Mouse (Mus musculus) hindbrain, embryonic 15.5 days (tissue): ENCODE results near the gene Gpc5. TPM values are rescaled to one million over a fixed set of nuclear protein-coding genes. Genes with fewer than 3 reads are reported as not detected.

ENCODE experiments used
- ATAC-seq: fragments of 200-750 bp; cut with Nextera tagmentation; 2 replicates; pipeline ENCODE4 v1.8.0; 2017; ENCODE audit warnings: low read depth, moderate number of reproducible peaks, moderate TSS enrichment; ENCODE audit not compliant: low FRiP score
- H3K27ac ChIP-seq: fragments of 300-500 bp; sonication (generic); replicated peaks from 2 replicates; pipeline ENCODE4 v1.5.1; 2015; ENCODE audit warnings: mild to moderate bottlenecking, inconsistent platforms
- H3K27me3 ChIP-seq: fragments of 300-500 bp; sonication (generic); 2 replicates; pipeline ENCODE4 v1.6.1; 2015; ENCODE audit warnings: control low read depth, inconsistent platforms
- H3K36me3 ChIP-seq: fragments of 300-500 bp; sonication (generic); 2 replicates; pipeline ENCODE4 v1.6.1; 2015; ENCODE audit warnings: control low read depth, inconsistent platforms
- H3K4me1 ChIP-seq: fragments of 300-500 bp; sonication (generic); replicated peaks from 2 replicates; pipeline ENCODE4 v1.6.1; 2015; ENCODE audit warnings: control low read depth, inconsistent platforms
- H3K4me2 ChIP-seq: fragments of 300-500 bp; sonication (generic); 2 replicates; pipeline ENCODE4 v1.6.1; 2015; ENCODE audit warnings: moderate library complexity, mild to moderate bottlenecking, inconsistent platforms
- H3K4me3 ChIP-seq: fragments of 300-500 bp; sonication (generic); 2 replicates; pipeline ENCODE4 v1.5.1; 2015; ENCODE audit warnings: mild to moderate bottlenecking, inconsistent platforms
- H3K9ac ChIP-seq: fragments of 300-500 bp; sonication (generic); 2 replicates; pipeline ENCODE4 v1.6.1; 2015; ENCODE audit warnings: inconsistent platforms
- H3K9me3 ChIP-seq: fragments of 300-500 bp; sonication (generic); 2 replicates; pipeline ENCODE4 v1.6.1; 2016; ENCODE audit warnings: control low read depth, inconsistent platforms
- whole genome bisulfite sequencing: fragments of 180-500 bp; shearing (Covaris S2); methylation state at CpG from one replicate; pipeline ENCODE4 v1.1.7; 2015; 5-methylcytosine and 5-hydroxymethylcytosine counted together
- microRNA counts: library from miRNA; unstranded; fragments of <30 nt; microRNA quantifications from one replicate; lab custom pipeline; 2016
- microRNA-seq: library from miRNA; unstranded; fragments of <30 nt; microRNA quantifications from one replicate; pipeline ENCODE4, GENCODE M21; 2016
- polyA plus RNA-seq: library from polyadenylated mRNA; unstranded; fragments of >200 nt; fragmentation: Nextera tagmentation; extraction: Ambion mirVana; gene quantifications from 2 replicates; pipeline ENCODE4 v1.2.1, GENCODE M21; 2015

Gpc5 gene
- polyA plus RNA-seq, 1 experiment from 2014 or later: 9.8 TPM

- WGBS: 20% methylated on average over 1 of the region's 1 CpGs
- no peak overlapping the region for H3K9ac ChIP-seq
Measured at GRCm38 (mm10) chr14:116494285-116494850, 1402.4 kb downstream of the Gpc5 start.

DNA sequence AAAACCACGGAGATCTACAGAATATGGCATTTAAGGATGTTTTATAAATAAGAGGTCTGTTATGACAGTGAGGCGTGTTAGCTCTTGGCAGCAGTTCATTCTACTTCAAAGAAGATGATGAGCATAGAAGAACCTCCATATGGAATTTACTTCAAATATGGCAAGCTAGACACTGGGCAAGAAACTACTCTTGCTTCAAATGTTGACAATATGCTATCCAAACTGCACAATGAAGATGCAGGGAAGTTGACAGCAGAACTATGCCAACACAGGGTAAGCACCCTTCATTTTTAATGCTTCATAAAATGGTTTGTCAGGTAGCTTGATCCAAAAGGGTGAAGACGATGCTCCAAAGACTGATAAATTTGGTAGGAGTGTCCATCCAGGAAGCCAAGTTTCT lies 1446.2 kb downstream of the Gpc5 start:
- WGBS: 87% methylated on average over 3 of the region's 3 CpGs
- ATAC-seq: no peak
- Histone ChIP-seq H3K36me3 (no peaks in the 10 kb centered on the region), H3K4me3 (no peak overlapping the region), H3K27me3 (no peaks in the 10 kb centered on the region), H3K4me1 (no peaks in the 10 kb centered on the region), H3K27ac (no peak overlapping the region), H3K4me2 (no peak overlapping the region), H3K9me3 (no peaks in the 10 kb centered on the region), H3K9ac (no peak overlapping the region)

More at GRCm38 (mm10) chr14:116494285-116494850, 1402.4 kb downstream of the Gpc5 start:
- H3K4me2 ChIP-seq: no peak overlapping the region
- H3K4me1 ChIP-seq: no peaks in the 10 kb centered on the region
- no peak for ATAC-seq
- no peaks in the 10 kb centered on the region for H3K27me3 ChIP-seq
- no peak overlapping the region for H3K27ac ChIP-seq
- no peak overlapping the region for H3K4me3 ChIP-seq
- H3K36me3 ChIP-seq: no peaks in the 10 kb centered on the region
- no peaks in the 10 kb centered on the region for H3K9me3 ChIP-seq

DNA sequence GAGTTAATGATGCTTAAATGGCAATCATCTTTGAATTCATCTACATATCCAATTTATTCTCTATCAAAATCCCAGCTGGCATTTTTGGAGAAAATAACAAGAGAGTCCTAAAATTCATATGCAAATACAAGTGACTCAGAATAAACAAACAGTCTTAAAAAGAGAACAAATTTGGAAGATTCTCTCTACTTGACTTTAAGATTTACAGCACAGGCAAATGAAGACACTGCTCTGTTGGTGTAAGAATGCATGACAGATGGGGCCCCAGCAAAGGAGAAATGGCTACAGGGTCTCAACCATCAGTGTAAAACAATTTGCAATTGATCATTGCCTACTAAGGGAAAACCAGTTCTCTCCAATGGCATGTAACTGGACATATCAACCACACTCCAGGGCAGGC lies 1451.7 kb downstream of the Gpc5 start:
- Histone ChIP-seq H3K4me3 (no peak overlapping the region), H3K4me2 (no peak overlapping the region)

DNA sequence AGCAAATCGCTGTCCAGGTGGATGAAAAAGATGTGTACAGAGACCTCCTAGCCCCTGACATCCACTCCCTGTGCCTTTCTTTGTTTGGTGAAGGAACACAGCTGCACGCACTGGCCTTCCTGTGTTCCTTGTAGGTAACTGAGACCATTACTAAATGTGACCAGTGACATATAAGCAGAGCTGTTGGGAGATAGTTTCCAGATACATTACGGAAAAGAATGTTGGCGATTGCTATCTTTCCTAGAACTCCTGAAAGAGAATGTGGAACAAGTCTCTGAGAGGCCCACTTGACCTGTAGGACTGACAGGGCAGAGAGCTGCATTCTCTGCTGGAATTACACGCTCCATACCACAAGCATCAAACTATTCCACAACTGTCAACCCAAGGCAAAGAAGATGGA lies 1459.4 kb downstream of the Gpc5 start:
- H3K4me1 ChIP-seq: no peaks in the 10 kb centered on the region
- no peak for ATAC-seq
- no peak overlapping the region for H3K4me3 ChIP-seq
- no peak overlapping the region for H3K9ac ChIP-seq
- no peak overlapping the region for H3K27ac ChIP-seq
- no peaks in the 10 kb centered on the region for H3K36me3 ChIP-seq
- WGBS: 71% methylated on average over 5 of the region's 5 CpGs
- no peaks in the 10 kb centered on the region for H3K27me3 ChIP-seq
- H3K9me3 ChIP-seq: no peaks in the 10 kb centered on the region
- H3K4me2 ChIP-seq: no peak overlapping the region

More for the DNA sequence above, 1451.7 kb downstream of the Gpc5 start:
- H3K27me3 ChIP-seq: no peaks in the 10 kb centered on the region
- no peaks in the 10 kb centered on the region for H3K9me3 ChIP-seq
- no peaks in the 10 kb centered on the region for H3K36me3 ChIP-seq
- no peaks in the 10 kb centered on the region for H3K4me1 ChIP-seq
- no peak for ATAC-seq
- no peak overlapping the region for H3K9ac ChIP-seq
- no peak overlapping the region for H3K27ac ChIP-seq

DNA sequence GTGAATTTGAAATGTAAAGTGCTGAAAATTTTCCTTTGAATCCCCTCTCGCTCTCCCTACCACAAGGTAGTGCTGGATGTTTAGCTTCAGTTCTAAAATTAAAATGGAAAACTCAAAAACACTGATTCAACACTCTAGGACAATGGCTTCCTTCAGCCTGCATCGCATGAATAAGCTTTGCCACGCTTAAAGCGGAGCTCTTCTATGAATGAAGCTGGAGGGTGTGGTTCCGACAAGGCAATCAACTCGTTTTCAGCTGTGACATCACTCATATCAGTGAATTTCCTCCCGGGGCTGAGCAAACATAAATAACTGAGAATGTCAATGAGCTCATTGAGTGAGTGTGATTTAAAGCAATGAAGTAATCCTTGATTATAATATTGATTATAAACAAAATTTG lies 1461.3 kb downstream of the Gpc5 start:
- Histone ChIP-seq H3K27me3 (no peaks in the 10 kb centered on the region), H3K4me1 (no peaks in the 10 kb centered on the region), H3K4me2 (peak overlapping the region; percentile 24), H3K27ac (no peak overlapping the region), H3K9me3 (no peaks in the 10 kb centered on the region), H3K4me3 (no peak overlapping the region), H3K9ac (no peak overlapping the region), H3K36me3 (no peaks in the 10 kb centered on the region)
- WGBS: 21% methylated on average over 7 of the region's 7 CpGs
- ATAC-seq: no peak

DNA sequence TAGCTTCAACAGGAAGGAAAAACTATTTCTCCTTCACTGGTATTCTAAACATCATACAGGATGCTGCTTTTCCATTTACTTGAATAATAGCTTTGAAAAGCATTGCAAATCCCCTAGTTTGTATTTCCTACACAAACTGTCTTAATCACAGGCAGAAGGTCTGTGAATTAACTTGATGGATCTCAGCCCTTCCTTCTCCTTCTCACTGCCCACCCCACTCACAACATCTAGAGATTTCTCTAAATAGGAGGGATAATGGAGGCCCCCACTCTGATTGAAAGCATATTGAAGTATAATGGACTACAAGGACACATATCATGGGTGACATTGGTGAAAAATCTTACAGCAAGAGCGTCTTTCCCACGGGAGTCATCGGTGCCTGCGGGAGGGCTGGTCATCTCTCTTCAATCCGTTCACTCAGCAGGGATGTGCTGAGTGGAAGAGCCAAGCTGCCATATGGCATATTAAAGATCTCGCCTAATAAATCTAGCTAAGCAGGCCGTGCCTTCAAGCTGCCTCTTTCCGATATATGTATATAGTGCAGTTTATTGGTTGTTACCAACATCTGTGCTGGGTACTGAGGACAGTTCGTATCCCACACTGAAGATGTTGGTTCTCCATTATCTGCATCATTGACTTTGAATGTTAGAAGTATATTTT lies 1466.3 kb downstream of the Gpc5 start:
- no peak overlapping the region for H3K27ac ChIP-seq
- 0 out of 2 replicates have a peak, but pooled peaks have one; percentile 48 for ATAC-seq
- no peaks in the 10 kb centered on the region for H3K4me1 ChIP-seq

GRCm38 (mm10) chr14:116559990-116560389 lies 1468.0 kb downstream of the Gpc5 start:
- no peaks in the 10 kb centered on the region for H3K4me1 ChIP-seq
- H3K27ac ChIP-seq: no peak overlapping the region
- ATAC-seq: peak; percentile 51; the same call in 1 of the 2 replicates
- H3K36me3 ChIP-seq: no peaks in the 10 kb centered on the region
- H3K9me3 ChIP-seq: no peaks in the 10 kb centered on the region
- 50% methylated on average over 1 of the region's 1 CpGs for WGBS
- H3K4me2 ChIP-seq: no peak overlapping the region
- no peak overlapping the region for H3K4me3 ChIP-seq
- no peaks in the 10 kb centered on the region for H3K27me3 ChIP-seq
- H3K9ac ChIP-seq: no peak overlapping the region

More for the DNA sequence above, 1466.3 kb downstream of the Gpc5 start:
- Histone ChIP-seq H3K9me3 (no peaks in the 10 kb centered on the region), H3K4me2 (no peak overlapping the region), H3K4me3 (no peak overlapping the region), H3K9ac (no peak overlapping the region), H3K27me3 (no peaks in the 10 kb centered on the region), H3K36me3 (no peaks in the 10 kb centered on the region)
- WGBS: 46% methylated on average over 9 of the region's 9 CpGs

MicroRNA genes within 50 kb of the gene (microRNA counts, 519-probe panel; counts per million panel counts)
- microRNA mmu-miR-18a (lab: Ali Mortazavi, UCI) (2,364 counts per million, percentile 32 among the panel's probes with 10 or more counts), microRNA mmu-miR-19a (lab: Ali Mortazavi, UCI) (4,946 counts per million, percentile 96 among the panel's probes with 10 or more counts), microRNA mmu-miR-19b (lab: Ali Mortazavi, UCI) (4,373 counts per million, percentile 90 among the panel's probes with 10 or more counts), microRNA mmu-miR-20a+mmu-miR-20b (lab: Ali Mortazavi, UCI) (5,059 counts per million, percentile 97 among the panel's probes with 10 or more counts), microRNA mmu-miR-92a (lab: Ali Mortazavi, UCI) (not detected)

Small RNAs within 50 kb of the gene (microRNA-seq; reads per million reads assigned to microRNA genes)
- 17,335 reads per million, percentile 97 among the genes with 10 or more reads in this experiment for gene Mir17
- 3,329 reads per million, percentile 88 among the genes with 10 or more reads in this experiment for gene Mir18
- 36.2 reads per million, percentile 40 among the genes with 10 or more reads in this experiment for gene Mir19a
- 7.2 reads per million, percentile 25 among the genes with 10 or more reads in this experiment for gene Mir19b-1
- 5,736 reads per million, percentile 92 among the genes with 10 or more reads in this experiment for gene Mir20a
- gene Mir92-1: 1,070 reads per million, percentile 78 among the genes with 10 or more reads in this experiment
